Mouse (Mus musculus) cerebellum, adult 2 months (tissue): Measurements from ENCODE around the gene Trmt13.

Source experiments
- CTCF ChIP-seq: fragments of 200-500 bp; IDR thresholded peaks from 2 replicates; pipeline ENCODE4 v1.5.1; 2011; ENCODE audit warnings: low read depth, mild to moderate bottlenecking, control low read depth, low read length, moderate library complexity, borderline replicate concordance; ENCODE audit not compliant: insufficient read depth
- POLR2A ChIP-seq: fragments of 200-500 bp; IDR thresholded peaks from 2 replicates; pipeline ENCODE4 v1.6.1; 2011; ENCODE audit warnings: low read length, control low read depth, borderline replicate concordance; ENCODE audit not compliant: insufficient read depth

DNA sequence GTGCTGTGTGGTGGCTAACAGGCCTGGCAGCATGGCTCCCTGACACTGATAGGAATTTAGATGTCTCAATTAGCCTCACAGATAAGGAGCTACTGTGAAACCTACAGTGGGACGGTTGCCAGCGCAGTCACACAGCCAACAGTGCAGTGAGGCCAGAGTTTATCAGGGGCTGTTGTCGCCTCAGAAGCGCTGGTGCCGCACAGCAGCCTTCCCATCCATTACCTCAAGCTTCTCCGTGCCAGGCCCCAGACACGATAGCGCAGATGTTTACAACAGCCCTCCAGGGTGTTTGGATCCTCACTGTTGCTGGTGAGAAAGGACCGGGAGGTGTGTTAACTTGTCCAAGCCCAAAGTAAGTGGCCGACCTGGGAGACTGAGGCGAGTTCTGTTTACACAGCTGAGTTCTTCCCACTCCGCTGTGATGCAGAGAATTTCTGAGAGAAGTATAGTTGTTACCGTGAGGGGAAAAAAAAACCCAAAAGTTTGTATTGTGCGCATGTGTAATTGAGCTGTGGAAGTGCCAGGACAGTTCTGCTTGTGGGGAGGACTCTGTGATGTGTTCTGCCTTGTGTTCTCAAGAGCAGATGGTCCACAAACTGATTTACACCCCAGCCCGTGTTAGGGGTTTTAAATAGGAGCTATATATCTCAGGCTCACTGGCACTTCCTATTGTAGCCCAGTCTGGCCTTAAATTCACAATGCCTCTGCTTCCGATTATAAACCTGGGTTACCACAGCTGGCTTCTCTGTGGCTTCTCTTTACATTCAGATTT is 77.8 kb downstream of the Trmt13 start:
- TF ChIP-seq CTCF (no peak), POLR2A (no peak)
